Mouse (Mus musculus) lung, embryonic 16.5 days (tissue): ENCODE results near the gene Tcl1b1. TPM values are rescaled to one million over a fixed set of nuclear protein-coding genes. Genes with fewer than 3 reads are reported as not detected.
"Not testable (repeated sequence)": the region's sequence is repeated elsewhere in the genome, so short reads cannot be mapped to it uniquely, and the experiment has no call there.

Source experiments
- ATAC-seq: fragments of 200-750 bp; cut with Nextera tagmentation; 2 replicates; pipeline ENCODE4 v1.8.0; 2017; ENCODE audit warnings: low read depth, mild to moderate bottlenecking, moderate library complexity
- H3K27ac ChIP-seq: fragments of 300-500 bp; sonication (generic); 2 replicates; pipeline ENCODE4 v1.5.1; 2014; ENCODE audit warnings: mild to moderate bottlenecking, control low read depth, low read length
- H3K27me3 ChIP-seq: fragments of 300-500 bp; sonication (generic); 2 replicates; pipeline ENCODE4 v1.6.1; 2014; ENCODE audit warnings: low read depth, low read length, mixed read lengths; ENCODE audit not compliant: control insufficient read depth, insufficient read depth
- H3K36me3 ChIP-seq: fragments of 300-500 bp; sonication (generic); 2 replicates; pipeline ENCODE4 v1.6.1; 2014; ENCODE audit warnings: low read length; ENCODE audit not compliant: control insufficient read depth, insufficient read depth
- H3K4me1 ChIP-seq: fragments of 300-500 bp; sonication (generic); replicated peaks from 2 replicates; pipeline ENCODE4 v1.6.1; 2014; ENCODE audit warnings: low read length, mixed read lengths; ENCODE audit not compliant: control insufficient read depth, insufficient read depth
- H3K4me2 ChIP-seq: fragments of 300-500 bp; sonication (generic); 2 replicates; pipeline ENCODE4 v1.6.1; 2014; ENCODE audit warnings: low read depth, low read length, control low read depth
- H3K4me3 ChIP-seq: fragments of 300-500 bp; sonication (generic); 2 replicates; pipeline ENCODE4 v1.5.1; 2014; ENCODE audit warnings: mild to moderate bottlenecking, low read length, control low read depth
- H3K9ac ChIP-seq: fragments of 300-500 bp; sonication (generic); 2 replicates; pipeline ENCODE4 v1.6.1; 2014; ENCODE audit warnings: low read length, control low read depth
- H3K9me3 ChIP-seq: fragments of 300-500 bp; sonication (generic); 2 replicates; pipeline ENCODE4 v1.6.1; 2016; ENCODE audit warnings: low read length; ENCODE audit not compliant: control insufficient read depth
- WGBS: fragments of 180-500 bp; shearing (Covaris S2); extraction: QIAGEN DNeasy Blood & Tissue Kit; methylation state at CpG from one replicate; pipeline ENCODE4 v1.1.7; 2014; 5-methylcytosine and 5-hydroxymethylcytosine counted together
- polyA plus RNA-seq: library from polyadenylated mRNA; unstranded; fragments of >200 nt; fragmentation: Nextera tagmentation; extraction: Ambion mirVana; gene quantifications from 2 replicates; pipeline ENCODE4 v1.2.1, GENCODE M21; 2015

Tcl1b1 gene
- polyA plus RNA-seq, 1 experiment from 2014 or later, result not detected

DNA sequence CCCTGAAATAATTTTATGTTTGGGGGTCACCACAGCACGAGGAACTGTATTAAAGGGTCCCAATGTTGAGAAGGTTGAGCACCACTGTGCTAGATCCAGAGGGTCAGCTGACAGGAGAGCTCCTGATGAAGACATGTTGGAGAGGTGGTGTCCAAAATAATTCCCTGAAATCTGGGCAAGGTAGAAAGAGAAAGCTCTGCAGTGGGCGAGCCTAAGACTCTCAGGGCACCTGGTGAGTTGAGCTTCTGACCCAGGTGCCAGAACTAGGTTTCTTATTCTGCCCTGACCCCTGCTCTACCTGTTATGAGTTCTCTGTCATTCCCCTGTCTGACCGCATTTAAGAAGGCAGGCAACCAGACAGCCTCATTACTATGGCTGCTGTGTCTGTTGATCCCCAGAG lies 16.6 kb downstream of the Tcl1b1 start, which contains the start of gene Tcl1b5:
TSS of gene Tcl1b5 (plus strand) at position 301 of the 400 bp plus-strand sequence.
- H3K4me1 ChIP-seq, H3K9ac ChIP-seq, H3K4me3 ChIP-seq, H3K36me3 ChIP-seq, H3K27me3 ChIP-seq, H3K27ac ChIP-seq, H3K4me2 ChIP-seq, H3K9me3 ChIP-seq, ATAC-seq: not testable (repeated sequence)
- WGBS, result 55% methylated on average over 3 of the region's 3 CpGs

DNA sequence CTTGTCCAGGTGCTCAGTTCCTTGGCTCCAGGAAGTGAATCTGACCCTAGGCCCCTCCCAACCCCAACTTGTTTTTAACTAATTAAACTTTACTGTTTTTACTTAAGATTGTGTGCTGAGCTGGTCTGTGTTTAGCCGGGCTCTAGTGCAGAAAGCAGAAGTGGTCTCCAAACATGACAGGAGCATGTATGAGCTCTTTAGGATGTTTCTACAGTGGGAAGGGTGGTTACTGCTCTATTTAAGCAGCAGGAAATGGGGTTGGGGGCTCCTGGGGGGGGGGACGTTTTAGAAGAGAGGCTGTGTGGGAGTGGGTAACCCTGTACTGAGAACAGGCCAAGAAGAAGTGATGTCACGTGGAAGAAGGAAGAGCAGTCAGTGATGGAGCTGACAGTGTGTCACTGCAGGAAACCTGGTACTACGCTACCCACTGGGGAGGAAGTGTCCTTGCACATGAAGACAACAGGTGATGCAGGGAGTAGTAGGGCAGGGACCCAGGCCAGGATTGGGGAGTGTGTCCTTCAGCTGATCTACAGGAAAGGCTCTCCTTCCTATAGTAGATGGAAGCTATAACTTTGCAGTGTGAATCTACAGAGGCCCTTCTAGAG lies 21.7 kb downstream of the Tcl1b1 start:
- H3K4me3 ChIP-seq, H3K27ac ChIP-seq, H3K9me3 ChIP-seq, H3K36me3 ChIP-seq, ATAC-seq, H3K4me2 ChIP-seq, H3K27me3 ChIP-seq, H3K9ac ChIP-seq, H3K4me1 ChIP-seq: not testable (repeated sequence)
- 57% methylated on average over 4 of the region's 4 CpGs for WGBS

DNA sequence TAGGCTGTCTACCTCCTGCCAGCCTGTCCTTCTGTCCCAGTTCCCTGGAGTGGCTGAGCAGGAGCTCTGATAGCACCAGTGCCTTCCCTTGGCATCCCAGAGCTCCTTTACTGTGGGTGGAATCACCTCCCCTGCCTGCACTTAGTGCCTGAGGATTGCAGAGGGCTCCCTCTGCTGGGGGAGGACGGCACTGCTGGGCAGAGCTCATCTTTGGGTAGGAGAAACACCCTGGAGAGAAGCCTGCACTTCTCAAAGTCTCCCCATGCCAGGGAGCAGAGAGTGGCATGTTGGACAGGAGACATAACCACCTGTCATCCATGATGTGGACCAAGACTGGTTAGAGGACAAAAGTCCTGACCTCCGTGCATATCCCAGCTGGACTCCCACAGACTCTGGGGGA lies 29.5 kb downstream of the Tcl1b1 start:
- H3K9ac ChIP-seq, H3K4me2 ChIP-seq, H3K36me3 ChIP-seq, ATAC-seq, H3K27ac ChIP-seq, H3K27me3 ChIP-seq, H3K4me1 ChIP-seq, H3K9me3 ChIP-seq, H3K4me3 ChIP-seq: not testable (repeated sequence)
- WGBS, result 37% methylated on average over 2 of the region's 2 CpGs

DNA sequence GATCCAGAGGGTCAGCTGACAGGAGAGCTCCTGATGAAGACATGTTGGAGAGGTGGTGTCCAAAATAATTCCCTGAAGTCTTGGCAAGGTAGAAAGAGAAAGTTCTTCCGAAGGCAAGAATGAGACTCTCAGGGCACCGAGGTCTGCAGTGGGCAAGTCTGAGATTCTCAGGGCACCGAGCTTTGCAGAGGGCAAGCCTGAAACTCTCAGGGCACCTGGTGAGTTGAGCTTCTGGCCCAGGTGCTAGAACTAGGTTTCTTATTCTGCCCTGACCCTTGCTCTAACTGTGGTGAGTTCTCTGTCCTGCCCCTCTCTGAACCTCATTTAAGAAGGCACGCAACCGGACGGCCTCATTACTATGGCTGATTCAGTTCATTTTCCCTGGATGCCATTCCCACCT lies 31.3 kb downstream of the Tcl1b1 start, which contains the start of gene Tcl1b3:
TSS of gene Tcl1b3 (plus strand) at position 301 of the 400 bp plus-strand sequence.
- WGBS, result 84% methylated on average over 6 of the region's 6 CpGs
- not testable (repeated sequence) for H3K9ac ChIP-seq, H3K27me3 ChIP-seq, H3K27ac ChIP-seq, H3K4me3 ChIP-seq, H3K4me2 ChIP-seq, H3K9me3 ChIP-seq, H3K36me3 ChIP-seq, ATAC-seq, H3K4me1 ChIP-seq

DNA sequence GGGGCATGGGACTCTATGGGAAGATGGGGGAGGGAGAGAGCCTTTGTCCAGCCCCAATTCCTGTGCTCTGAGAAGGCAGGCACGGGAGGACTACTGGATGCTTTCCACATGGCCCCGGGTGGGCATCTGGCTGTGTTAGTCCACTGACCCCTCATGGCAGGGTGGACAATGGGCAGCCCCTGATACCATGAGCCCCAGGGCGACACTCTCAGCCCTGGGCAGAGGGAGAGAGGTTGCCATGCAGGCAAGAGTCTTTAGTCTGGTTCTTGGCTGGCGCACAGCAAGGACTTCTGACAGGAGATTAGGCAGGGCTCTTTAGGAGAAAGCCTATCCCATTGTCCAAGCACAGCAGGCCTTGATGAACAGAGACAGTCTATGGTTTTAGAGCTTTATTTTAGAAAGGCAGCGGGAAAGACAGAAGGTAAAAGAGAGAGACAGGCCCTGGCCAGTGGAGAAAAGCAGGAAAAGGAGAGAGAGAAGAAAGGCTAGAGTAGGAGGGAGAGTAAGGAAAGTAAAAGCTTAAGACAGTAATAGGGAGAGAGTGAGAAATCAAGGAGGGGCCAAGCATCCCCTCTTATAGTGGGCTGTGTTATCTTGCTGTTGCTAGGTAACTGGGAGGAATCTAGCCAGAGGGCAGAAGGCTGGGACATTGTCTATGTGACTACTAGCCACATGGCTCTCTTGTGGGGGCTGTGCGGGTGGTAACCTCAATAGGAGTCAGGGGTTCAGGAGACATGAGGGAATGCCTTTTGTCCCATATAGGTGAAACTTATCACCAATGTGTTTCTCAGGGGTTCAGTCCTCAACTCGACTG lies 40.4 kb downstream of the Tcl1b1 start:
- WGBS, result 64% methylated on average over 7 of the region's 7 CpGs

DNA sequence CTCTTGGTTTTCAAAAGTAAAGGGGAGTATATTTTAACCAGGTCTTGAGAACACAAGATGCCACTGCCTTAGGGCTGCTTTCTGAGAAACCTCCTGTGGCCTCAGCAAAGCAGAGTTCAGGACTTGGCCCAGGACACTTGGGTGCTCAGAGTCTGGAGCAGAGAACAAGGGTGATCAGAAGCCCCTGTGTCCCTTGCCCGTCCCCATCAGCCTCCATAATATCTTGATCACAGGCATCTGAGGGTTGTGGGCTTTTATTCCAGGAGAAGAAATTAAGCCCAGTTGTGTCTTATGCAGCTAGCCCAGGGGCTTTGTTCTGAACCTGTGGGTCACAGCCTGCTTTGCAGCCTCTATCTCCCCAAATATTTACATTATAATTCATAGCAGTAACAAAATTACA lies 42.2 kb downstream of the Tcl1b1 start, which contains the start of gene Tcl1b4:
TSS of gene Tcl1b4 (plus strand) at position 301 of the 400 bp plus-strand sequence.
- ATAC-seq, result not testable (repeated sequence)
- 80% methylated on average over 1 of the region's 1 CpGs for WGBS

More for the DNA sequence above, 40.4 kb downstream of the Tcl1b1 start:
- not testable (repeated sequence) for H3K27me3 ChIP-seq, ATAC-seq, H3K4me2 ChIP-seq, H3K9me3 ChIP-seq, H3K4me3 ChIP-seq, H3K9ac ChIP-seq, H3K36me3 ChIP-seq, H3K27ac ChIP-seq, H3K4me1 ChIP-seq

DNA sequence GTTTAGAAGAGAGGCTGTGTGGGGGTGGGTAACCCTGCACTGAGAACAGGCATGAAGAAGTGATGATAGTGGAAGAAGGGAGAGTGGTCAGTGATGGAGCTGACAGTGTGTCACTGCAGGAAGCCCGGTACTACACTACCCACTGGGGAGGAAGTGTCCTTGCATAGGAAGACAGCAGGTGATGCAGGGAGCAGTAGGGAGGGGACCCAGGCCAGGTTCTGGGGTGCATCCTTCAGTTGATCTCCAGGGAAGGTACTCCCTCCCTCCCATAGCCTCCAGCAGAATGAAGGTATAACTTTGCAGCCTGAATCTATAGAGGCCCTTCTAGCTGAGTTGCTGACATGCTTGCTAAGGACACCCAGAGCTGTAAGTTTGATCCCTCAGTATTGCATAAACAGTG lies 47.6 kb downstream of the Tcl1b1 start:
- H3K9me3 ChIP-seq, result no peaks in the 10 kb centered on the region
- H3K36me3 ChIP-seq, result no peaks in the 10 kb centered on the region
- no peaks in the 10 kb centered on the region for H3K27me3 ChIP-seq
- no peak overlapping the region for H3K4me3 ChIP-seq
- H3K27ac ChIP-seq, result no peak overlapping the region
- H3K4me1 ChIP-seq, result no peaks in the 10 kb centered on the region
- WGBS, result 67% methylated on average over 1 of the region's 1 CpGs
- H3K9ac ChIP-seq, result no peak overlapping the region
- no peak for ATAC-seq
- H3K4me2 ChIP-seq, result no peak overlapping the region

More for the DNA sequence above, 42.2 kb downstream of the Tcl1b1 start, which contains the start of gene Tcl1b4:
- not testable (repeated sequence) for H3K9me3 ChIP-seq, H3K4me3 ChIP-seq, H3K4me2 ChIP-seq, H3K4me1 ChIP-seq, H3K27me3 ChIP-seq, H3K36me3 ChIP-seq, H3K9ac ChIP-seq, H3K27ac ChIP-seq

DNA sequence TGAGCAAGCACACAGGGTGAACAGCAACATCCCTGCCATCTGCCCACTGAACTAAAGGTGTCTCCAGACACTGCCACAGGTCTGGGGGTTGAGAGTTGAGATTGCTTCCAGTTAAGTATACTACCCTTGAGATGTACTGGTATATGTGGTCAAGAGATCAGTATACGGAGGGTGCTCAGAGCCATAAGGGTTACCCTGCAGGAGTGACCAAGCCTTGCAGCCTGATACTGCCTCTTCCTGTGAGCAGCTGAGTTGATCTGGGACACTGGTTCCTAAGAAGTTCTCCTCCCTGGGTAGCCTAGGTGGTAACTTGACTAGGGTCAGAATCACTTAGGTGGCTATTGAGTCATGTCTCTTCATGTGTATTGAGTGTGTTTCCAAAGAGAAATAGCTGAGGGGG lies 49.0 kb downstream of the Tcl1b1 start:
- no peak for ATAC-seq
- no peaks in the 10 kb centered on the region for H3K27me3 ChIP-seq

DNA sequence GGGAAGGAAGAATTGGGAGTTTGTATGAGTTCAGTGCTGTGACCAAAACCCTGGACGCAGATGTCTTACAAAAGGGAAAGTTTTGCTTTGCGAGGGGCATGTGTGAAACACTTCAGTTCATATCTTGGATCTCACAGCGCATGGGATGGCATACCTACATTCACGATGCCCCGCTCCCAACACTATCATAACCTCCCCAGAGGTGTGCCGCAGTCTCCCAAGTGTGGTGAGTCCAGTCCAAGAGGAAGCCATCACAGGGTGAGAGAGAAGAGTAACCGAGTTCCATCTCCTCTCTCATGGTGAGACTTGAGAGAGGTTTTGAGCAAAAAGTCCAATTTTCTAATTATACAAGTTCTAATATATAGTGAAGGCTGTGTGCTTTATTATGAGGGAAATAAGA lies 49.7 kb downstream of the Tcl1b1 start:
- Histone ChIP-seq H3K36me3 (no peaks in the 10 kb centered on the region), H3K9ac (no peak overlapping the region), H3K4me2 (no peak overlapping the region), H3K27ac (no peak overlapping the region), H3K27me3 (no peaks in the 10 kb centered on the region), H3K4me1 (no peaks in the 10 kb centered on the region), H3K9me3 (no peaks in the 10 kb centered on the region), H3K4me3 (no peak overlapping the region)
- no peak for ATAC-seq
- WGBS, result 88% methylated on average over 7 of the region's 7 CpGs

More for the DNA sequence above, 49.0 kb downstream of the Tcl1b1 start:
- Histone ChIP-seq H3K4me1 (no peaks in the 10 kb centered on the region), H3K9me3 (no peaks in the 10 kb centered on the region), H3K4me3 (no peak overlapping the region), H3K27ac (no peak overlapping the region), H3K4me2 (no peak overlapping the region), H3K9ac (no peak overlapping the region), H3K36me3 (no peaks in the 10 kb centered on the region)
- 89% methylated on average over 1 of the region's 1 CpGs for WGBS
